Mouse (Mus musculus) cerebellum, postnatal 4 days (tissue): ENCODE measurements at regions not wholly inside any gene's neighbourhood (a gene's known extent, or its start where the extent isn't known, plus 50 kb on each side); places are given as distances from the start of the nearest gene placed in this dataset.
A peak's percentile ranks its signal among the peaks of the same experiment; 100 is the strongest.

Experiments used
- DNase-seq, 2 experiments: peaks; one replicate each; pipeline ENCODE4 v3.0.0; 2022; ENCODE audit warnings: low spot score in 2 of 2, mixed read lengths in 1 of 2

DNA sequence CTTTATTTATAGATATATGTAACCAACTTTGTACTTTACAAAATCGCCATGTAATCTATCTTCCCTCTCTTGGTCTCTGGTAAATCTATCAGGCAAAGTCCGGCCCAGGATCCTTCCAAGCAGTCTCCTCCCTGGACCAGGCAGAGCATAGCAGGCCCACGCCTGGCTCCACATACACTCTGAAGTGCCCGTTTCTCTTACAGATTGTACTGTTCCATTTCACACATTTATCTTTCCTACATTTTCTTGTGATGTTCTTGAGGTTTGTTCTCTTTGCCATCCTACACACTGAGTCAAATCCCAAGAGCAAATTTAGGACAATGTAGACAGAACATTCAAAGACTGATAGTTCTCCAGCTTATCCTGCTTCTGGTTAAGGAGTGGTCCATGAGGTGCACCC, 264.3 kb downstream of the Spry2 start:
- DNase-seq = no peak

DNA sequence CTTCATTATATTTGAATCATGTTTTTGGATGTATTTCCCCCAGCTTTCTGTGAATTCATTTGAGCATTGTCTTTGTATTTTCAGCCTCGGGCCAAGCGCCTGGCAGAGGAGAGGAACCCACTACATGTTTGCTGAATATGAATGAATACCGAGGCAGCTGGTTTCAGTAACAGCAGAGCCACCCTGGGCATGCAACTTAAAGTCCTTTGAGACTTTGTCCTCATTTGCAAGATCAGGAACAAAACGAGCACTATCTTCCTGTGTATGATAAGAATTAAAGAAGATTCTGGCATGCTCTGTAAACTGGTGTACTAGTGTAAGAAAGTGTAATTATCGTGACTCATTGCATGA, 265.0 kb downstream of the Spry2 start:
- no peak for DNase-seq

DNA sequence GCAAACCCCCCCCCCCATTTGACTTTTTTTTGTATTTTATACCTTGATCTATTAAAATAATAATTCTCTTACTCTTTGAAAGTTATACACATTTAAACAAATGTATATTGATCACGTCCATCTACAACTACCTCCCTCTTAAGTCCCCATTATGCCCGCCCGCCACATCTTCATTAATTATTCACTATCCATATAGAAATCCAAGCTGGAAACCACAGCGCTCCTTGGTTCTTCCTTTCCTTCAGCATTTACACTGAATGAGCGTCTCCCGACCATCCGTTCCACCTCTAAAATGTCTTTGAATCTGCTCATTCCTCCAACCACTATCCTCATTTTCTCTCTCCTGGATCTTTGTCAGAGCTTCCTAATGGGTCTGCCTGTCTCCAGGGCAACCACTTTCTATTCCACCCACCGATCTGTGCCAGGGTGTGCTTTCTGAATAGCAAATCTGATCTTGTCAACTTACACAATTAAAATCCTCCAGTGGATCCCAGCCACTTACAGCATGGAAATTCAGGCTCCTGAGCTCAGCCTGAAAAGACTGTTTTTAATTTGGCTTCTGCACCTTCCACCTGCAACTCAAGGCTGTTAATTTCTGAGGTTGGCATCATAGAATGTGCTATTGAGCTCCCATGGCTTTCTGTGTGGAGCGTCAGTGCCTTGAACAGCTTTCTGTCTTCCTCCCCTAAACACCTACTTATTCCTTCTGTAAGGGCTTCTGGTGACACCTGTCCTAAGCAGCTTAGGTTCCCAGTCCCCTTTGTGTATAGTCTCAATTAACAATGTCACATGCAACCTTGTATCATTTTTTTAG, 265.5 kb downstream of the Spry2 start:
- DNase-seq = peak in 1 of 2 experiments; percentile 16

DNA sequence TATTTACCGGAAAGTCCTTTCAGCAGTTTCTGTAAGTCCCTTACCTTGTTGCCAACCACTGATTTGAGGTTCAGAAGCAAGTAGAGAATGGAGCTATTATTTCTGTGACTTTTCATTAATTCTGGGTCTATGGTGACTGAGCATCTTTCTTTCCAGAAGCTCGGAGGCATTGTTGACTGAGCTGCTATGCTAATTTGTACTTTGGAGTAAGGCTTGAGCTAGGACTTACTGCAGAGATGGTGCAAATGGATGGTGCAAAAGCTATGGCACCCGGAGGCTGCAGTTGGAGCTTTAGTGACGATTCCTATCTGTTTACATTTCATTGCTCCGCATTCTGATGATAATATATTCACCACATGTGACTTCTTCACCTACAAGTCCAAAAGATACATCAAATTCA, 266.2 kb downstream of the Spry2 start:
- DNase-seq = no peak

DNA sequence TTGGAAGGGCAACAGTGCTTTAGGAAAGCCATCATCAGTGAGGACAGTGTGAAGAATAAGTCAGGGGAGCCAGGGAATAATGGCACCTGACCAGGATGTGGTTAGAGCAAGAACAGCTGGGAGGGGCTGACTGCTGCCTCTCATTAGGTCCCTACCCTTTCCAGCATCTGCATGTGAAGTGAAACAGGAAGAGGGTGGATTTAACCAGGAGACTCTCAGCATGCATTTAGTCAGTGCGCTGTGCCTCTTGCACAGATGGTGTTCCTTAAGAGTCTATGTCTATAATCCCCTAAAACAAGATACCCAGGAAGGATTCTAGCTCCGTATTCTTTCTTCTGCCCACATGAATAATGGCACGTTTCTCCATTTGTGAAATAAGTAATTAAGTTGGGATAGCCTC, 267.9 kb downstream of the Spry2 start:
- no peak for DNase-seq

DNA sequence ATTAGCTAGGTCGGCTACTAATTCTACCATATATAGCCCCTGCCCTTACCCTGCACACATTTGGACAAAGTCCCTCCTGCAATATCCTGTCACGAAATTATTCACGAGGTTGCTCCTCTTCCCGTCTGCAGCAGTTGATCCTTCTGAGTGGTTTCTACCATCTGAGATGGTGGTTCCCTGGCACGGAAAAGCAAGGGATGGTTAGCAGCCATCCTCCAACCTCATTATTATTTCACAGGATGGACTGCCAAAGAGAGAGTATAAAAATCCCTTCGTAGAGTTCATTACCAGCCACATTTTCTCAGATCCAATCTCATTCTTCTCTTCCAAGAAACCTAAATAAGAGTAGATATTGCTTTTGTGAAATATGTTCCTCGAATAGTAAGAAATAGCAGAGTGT, 272.2 kb downstream of the Spry2 start:
- DNase-seq = no peak

DNA sequence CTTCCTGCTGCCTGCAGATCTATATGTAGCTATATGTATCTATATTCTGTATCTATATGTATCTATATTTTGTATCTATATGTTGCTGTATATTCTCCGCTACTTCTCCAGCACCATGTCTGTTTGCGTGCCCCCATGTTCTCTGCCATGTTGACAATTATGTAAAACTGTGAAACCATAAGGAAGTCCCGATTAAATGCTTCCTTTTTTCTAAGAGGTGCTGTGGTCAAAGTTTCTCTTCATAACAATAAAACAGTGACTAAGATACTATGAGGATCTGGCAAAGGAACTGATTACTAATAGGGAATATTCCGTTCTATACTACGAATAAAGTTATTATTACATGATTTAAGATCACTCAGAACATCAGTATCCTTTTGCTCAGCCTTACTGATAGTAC, 274.5 kb downstream of the Spry2 start:
- no peak for DNase-seq

DNA sequence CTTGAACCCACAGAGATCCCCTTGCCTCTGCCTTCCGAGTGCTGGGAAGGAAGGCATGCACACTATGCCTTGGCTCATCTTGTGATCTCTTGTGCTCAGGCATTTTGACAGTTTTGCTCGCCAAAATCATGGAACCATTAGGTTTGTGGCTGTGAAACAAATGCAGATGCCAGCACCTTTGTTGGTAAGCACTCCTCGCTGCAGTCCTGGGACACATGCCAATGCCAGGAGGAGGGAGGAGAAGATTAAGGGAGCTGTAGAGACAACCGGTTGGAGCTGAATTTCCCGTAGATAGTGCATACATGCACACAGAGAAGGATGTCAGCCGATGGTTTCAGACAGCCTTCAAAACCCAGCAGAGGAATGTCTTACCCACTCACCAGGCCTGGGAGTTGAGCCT, 275.5 kb downstream of the Spry2 start:
- DNase-seq = no peak

DNA sequence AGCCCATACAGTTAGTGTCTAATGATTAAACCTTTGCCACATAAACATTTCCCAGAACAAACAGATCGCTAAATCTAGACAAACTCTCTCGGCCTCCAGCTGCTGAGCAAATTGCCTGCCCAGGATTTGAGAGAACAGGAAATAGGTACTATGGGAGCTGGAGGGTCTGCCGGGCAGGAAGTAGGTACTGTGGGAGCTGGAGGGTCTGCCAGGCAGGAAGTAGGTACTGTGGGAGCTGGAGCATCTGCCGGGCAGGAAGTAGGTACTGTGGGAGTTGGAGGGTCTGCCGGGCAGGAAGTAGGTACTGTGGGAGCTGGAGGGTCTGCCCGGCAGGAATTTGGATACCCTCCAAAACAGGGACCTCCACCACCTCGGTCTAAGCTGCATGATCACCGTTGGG, 277.2 kb downstream of the Spry2 start:
- DNase-seq = no peak

DNA sequence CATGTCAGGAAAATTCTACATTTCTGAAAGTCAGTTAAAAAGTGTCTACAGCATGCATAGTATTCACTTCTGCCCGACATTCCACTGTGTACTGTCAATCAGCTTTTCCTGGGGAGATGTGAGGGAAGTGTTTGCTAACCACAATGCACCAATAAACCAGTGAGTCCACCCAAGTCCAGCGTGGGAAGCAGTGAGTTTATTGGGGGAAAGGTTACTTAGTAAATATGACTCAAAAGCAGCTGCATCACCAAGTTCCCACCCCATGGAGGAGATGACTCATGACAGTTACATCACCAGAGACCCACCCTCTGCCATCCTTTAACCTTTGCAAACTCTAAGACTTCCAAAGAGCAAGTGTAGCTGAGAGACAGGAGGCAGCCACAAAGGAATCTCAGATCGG, 280.9 kb downstream of the Spry2 start:
- DNase-seq = no peak

DNA sequence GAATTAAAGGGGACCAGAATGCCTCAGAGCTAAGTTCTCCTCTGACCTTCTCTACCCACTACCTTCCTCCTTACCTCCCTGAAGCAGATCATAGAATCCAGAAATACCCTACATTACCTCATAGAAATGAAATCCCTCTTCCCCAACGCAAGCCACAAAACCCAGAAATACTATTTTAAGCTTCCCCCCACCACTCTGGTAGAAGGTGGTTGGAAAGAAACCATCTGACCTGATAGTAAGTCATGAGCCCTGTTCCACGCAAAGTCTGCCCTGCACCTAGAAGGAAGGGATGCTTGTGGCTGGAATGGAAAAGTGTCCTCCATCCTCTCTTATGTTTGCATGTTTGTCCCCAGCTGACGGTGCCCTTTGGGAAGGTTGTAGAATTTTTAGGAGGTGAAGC, 283.8 kb downstream of the Spry2 start:
- DNase-seq = no peak

DNA sequence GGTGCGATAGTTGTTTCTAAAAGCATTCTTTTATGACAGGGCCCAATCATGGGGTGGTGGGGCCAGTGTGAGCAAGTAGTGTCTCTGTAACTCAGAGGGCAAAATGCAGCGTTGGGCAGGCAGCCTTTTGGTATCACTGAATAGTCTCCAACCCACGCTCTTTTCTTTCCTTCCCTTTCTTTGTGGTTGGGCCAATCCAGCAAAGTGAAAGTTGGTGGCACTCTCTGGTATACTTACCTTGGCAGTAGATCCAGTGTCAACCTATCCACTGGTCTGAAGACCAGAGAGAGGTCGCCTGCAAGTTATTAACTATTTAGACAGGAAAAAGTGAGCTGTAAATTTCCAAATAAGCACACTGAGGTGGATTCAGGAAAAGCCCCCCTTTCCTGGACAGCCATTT, 287.8 kb downstream of the Spry2 start:
- no peak for DNase-seq

DNA sequence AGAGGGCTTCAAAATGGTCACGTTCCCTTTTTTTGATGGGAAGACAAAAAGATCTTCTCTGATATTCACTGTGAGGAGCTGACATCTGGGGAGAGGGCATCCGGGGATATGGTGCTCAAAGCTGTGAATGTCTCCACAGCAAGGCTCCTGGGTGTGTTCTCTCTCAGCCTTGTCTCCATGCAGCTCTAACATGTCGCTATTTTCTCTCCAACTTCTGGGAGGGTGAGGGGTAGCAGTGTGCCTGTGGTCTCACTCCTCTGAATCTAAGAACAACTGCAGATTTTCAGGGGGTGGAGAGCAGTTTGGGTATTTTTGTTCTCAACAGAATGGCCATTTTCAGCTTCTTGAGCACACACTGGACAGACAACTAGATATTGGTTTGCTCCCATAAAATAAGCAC, 290.1 kb downstream of the Spry2 start:
- DNase-seq = no peak

DNA sequence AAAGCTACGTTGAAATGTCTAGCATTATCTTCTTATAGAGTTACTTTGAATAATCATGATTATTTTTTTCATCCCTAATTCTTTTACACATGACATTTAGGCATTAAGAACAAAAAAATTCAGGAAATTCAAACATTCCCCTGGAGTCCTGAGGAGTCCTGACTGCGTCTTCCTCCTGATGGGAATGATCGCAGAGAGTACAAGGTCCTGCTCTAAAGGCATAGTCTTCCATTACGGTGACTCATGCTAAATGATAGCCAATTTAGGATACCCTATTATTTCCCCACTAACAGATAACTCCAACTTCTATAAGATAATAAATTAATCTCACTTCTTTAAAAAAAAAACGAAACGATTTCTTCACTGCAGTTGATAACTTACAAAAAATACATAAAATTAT, 292.2 kb downstream of the Spry2 start:
- DNase-seq = no peak

DNA sequence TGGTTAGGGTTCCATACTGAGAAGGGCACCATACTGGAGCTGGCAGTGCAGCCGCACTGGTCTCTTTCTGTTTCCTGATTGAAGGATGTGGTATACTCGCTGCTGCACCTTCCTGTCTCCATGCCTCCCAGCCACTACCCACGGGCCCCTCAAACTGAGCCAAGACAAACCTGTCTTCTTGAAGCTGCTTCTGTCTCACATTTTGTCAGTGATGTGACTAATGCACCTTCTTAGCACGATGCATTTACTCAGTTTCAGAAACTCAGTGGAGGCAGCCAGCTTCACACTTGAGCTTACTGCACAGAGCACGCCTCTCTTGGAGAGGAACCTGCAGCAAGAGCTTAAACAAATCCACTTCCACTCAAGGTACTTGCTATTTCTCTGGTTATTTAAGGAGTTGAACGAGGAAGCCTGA, 293.6 kb downstream of the Spry2 start:
- DNase-seq = no peak

DNA sequence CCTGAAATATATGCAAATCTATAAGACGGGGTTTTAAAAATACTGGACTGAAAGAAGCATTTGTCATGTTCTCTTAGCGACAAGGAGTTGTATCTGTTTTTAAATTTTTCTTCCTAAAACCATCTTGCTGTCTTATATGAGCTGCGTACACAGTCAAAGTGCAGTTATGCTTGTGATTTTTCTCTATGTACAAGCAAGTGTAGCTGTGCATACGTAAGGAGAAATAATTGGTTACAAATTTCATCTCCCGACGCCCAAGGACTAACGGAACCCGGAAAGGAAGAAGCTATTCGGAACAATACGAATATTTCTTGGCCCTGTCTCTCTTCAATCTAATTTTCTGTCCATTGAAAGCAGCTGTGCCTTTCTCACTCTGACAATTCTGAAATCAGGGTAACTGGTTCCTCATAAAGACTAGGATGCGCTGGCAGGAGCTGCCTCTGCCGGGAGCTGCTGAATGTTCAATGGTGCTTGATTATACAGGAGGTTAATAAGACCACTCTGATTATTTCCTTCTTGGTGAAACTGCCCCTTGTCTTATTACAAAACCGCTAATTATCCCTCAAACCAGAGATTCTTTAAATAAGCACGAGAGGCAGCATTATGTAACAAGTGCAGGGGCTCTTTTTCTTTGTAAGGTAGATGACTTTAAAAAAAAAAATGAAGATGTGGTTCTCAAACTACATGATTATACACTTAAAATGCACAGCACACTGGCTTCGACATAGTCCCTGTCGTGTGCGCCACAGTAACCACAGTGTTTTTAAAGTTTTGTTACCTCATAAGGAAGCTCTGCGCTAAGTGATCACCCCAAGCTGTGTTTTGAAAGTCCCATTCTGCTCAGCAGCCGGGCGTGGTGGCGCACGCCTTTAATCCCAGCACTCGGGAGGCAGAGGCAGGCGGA, 296.8 kb downstream of the Spry2 start:
- DNase-seq = no peak

DNA sequence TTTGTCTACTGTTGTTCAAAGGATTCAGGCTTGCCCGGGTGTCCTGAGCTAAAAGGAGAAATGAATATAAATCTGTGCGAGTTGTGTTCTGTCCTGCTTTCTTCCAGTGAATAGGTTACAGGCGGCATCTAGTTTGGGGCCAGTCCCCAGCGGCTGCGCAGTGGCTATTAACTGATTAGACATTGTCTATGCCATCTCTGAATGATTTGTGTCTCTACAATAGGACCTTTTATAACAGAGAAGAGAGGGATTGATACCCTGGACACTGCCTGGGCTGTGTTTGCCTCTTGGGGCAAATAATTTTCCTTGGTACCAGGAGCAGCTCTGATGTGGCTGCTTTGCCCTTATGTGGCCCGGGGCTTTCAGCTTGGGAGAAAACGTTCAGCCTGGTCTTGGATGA, 306.9 kb downstream of the Spry2 start:
- DNase-seq = no peak

DNA sequence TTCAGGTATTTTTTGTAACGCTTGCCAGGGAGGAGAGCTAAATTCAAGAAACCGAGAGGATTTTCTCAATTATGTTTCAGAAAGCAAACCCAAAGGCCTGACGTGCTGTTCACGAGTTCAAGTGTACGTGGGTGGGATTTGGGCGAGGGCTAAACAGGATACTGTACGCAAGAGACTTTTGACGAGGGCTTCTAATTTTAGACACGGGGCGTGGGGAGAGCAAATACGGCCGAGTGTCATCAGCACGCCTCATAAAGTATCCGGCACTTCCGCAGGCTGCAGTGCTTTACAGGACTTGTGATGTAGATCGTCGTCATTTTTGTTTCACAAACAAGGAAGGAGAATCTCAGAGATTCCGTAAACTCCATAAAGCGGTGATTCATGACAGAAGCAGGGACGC, 307.4 kb downstream of the Spry2 start:
- no peak for DNase-seq

DNA sequence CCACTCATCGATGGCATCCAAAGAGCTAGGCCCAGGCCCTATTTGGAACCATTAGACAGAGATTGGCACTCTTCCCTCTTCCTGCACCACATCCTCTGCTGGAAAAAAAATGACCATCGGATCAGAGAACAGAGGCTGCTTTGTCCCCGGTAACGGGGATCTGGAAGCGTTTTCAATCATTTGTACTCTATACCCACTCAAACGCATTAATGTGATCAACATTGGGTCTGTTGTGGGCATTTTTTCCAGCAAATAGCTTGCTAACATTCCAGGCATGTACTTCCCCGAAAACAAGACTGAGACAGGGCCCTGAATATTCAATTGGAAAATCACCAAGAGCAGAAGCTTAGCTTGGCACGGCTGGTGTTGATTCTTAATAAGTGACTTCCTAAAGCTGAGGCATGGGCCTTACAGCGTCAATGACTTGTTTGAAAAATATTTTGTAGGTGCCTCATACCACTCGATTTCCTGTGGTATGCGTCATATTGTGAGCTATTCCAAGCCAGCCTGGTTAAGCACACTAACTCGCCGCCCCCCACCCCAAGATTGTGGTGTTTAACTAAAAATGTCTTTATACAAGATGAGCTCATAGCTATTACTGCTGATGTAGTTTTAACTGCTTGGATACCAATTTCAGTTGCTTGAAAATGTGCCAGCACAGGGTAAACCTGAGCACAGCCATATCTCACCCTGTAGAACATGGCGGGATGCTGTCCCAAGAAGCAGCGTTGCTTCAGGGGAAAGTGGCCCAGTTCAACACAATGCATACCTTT, 308.0 kb downstream of the Spry2 start:
- peak in 1 of 2 experiments; percentile 46 for DNase-seq

DNA sequence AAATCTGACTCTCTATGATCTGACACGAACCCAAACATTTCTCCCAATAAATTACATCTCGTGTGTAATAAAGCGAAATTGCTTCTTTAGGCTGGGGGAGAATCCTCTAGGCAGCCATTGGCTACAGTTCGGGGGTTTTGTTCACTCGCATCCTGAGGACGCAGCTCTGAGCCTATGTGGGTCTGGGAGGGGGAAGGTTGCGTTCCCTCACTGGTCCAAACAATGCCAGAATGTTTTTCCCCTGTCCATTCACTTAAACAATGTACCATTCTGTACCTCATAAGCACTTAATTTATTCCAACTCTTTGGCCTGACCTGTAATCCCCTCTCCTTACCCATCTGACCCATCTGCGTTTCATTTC, 308.6 kb downstream of the Spry2 start:
- DNase-seq = no peak

DNA sequence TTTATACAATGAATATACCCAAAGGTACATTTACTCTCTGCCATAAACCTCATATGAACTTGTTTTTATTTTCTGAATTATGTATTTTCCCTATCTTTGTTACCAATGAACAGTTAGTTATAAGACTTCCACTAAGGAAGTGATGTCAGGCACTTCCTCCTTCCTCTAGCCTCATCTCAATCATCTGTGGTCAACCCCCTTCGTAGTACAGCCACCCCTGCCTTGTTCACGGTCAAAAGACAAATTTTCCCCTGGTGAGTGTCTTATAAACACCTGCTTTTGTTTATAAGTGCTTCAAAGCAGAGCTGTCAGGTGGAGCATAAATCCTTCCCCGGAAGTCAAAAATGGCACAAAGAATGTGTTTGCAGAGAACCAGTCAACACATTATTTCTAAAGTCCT, 312.0 kb downstream of the Spry2 start:
- DNase-seq = no peak

DNA sequence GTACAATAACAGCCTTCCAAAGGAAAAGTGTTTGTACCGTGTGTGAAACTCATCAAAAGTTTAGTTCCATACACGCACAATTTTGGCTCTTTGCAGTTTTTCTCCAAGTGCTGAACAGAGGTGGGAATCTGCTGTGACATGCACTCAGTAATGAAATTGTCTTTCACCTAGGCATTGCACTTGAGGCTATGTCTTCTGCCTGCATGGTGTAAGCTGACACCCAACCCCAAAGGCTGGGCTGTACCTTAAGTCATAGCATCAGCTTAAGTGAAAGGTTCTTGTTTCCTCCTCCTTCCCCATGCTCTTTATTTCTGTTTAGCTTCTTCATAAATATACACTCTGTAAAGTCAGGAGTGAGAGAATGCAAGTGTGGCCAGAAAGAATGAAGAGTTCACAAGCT, 313.1 kb downstream of the Spry2 start:
- DNase-seq = no peak

DNA sequence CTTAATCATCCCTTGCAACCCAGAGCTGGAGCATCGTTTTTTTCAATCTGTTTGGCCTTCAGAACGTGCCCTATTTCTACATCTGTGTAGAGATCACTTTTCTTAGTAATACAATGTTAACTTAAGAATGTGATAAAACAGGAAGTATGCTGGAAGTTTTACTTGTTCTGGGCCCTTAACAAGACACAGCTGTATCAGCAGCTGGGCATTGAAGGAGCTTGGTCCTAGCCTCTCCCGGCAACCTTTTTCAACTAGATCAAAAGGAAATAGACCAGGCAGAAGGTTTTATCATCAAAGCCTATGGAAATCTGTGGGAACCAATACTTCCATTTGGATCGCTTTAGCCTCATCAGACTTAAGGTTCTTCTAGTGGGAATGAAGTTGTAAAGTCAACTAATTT, 317.9 kb downstream of the Ndfip2 start:
- no peak for DNase-seq
